Mouse (Mus musculus) embryonic fibroblast, embryonic 13.5 days (primary cell): Measurements from ENCODE around the gene Atxn7l2. TPM values are rescaled to one million over a fixed set of nuclear protein-coding genes. Genes with fewer than 3 reads are reported as not detected.

Source experiments
- H3K27ac ChIP-seq: 2 replicates; pipeline ENCODE4 v1.5.1; 2012; ENCODE audit warnings: low read length, control low read depth, inconsistent platforms; ENCODE audit not compliant: insufficient read depth
- H3K4me1 ChIP-seq: 2 replicates; pipeline ENCODE4 v1.6.1; 2011; ENCODE audit warnings: low read length; ENCODE audit not compliant: control insufficient read depth, insufficient read depth
- H3K4me3 ChIP-seq: 2 replicates; pipeline ENCODE4 v1.5.1; 2011; ENCODE audit warnings: mild to moderate bottlenecking, control low read depth, low read length; ENCODE audit not compliant: insufficient read depth
- CTCF ChIP-seq: IDR thresholded peaks from 2 replicates; pipeline ENCODE4 v1.5.1; 2011; ENCODE audit warnings: mild to moderate bottlenecking, control low read depth, low read length, moderate library complexity, borderline replicate concordance; ENCODE audit not compliant: insufficient read depth
- POLR2A ChIP-seq: IDR thresholded peaks from 2 replicates; pipeline ENCODE4 v1.6.1; 2011; ENCODE audit warnings: low read depth, mild to moderate bottlenecking, control low read depth, low read length, moderate library complexity
- polyA plus RNA-seq: library from polyadenylated mRNA; stranded (reverse); fragments of >200 nt; gene quantifications from 2 replicates; pipeline ENCODE4 v1.2.4, GENCODE M21; 2011; ENCODE audit warnings: low read depth; ENCODE audit not compliant: missing spikeins, insufficient read length

The Atxn7l2 gene
- polyA plus RNA-seq, 1 experiment, result 6.2 TPM

GRCm38 (mm10) chr3:108178756-108179715 lies 31.7 kb downstream of the Atxn7l2 start:
- Histone ChIP-seq H3K4me3 (no peak overlapping the region), H3K4me1 (peaks cover 2% of the 10 kb centered on the region; the same call in 1 of the 2 replicates), H3K27ac (no peak overlapping the region)
- TF ChIP-seq POLR2A (no peak), CTCF (no peak)

- Histone ChIP-seq H3K4me1 (no peaks in the 10 kb centered on the region; the same call in 1 of the 2 replicates), H3K27ac (no peak overlapping the region), H3K4me3 (no peak overlapping the region)
- TF ChIP-seq POLR2A, result no peak
- no peak for TF ChIP-seq CTCF
Measured at GRCm38 (mm10) chr3:108174672-108175531, 35.8 kb downstream of the Atxn7l2 start.

GRCm38 (mm10) chr3:108169199-108169598 lies 41.5 kb downstream of the Atxn7l2 start:
- Histone ChIP-seq H3K27ac (no peak overlapping the region), H3K4me3 (no peak overlapping the region), H3K4me1 (no peaks in the 10 kb centered on the region)
- no peak for TF ChIP-seq CTCF
- no peak for TF ChIP-seq POLR2A

DNA sequence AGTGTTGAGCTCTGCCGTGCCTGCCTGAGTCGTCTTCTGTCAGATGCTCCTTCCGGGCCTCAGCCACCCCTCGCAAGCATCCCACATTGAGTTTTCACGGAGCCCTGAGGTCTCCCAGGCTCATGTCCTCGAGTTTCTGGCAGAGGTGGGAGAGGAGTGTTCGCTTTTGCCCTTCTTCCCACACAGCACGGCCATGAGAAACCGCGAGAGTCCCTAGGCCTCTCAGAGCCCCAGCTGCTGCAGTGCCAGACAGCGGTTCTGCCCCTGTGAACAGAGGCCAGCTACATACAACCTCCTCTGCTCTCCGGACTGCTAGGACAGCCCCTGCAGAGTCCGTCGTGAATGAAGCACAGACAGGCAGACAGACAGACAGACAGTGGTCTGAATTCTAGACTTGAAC lies 43.2 kb downstream of the Atxn7l2 start:
- Histone ChIP-seq H3K4me3 (no peak overlapping the region), H3K4me1 (no peaks in the 10 kb centered on the region), H3K27ac (no peak overlapping the region)
- TF ChIP-seq CTCF, result no peak
- no peak for TF ChIP-seq POLR2A

DNA sequence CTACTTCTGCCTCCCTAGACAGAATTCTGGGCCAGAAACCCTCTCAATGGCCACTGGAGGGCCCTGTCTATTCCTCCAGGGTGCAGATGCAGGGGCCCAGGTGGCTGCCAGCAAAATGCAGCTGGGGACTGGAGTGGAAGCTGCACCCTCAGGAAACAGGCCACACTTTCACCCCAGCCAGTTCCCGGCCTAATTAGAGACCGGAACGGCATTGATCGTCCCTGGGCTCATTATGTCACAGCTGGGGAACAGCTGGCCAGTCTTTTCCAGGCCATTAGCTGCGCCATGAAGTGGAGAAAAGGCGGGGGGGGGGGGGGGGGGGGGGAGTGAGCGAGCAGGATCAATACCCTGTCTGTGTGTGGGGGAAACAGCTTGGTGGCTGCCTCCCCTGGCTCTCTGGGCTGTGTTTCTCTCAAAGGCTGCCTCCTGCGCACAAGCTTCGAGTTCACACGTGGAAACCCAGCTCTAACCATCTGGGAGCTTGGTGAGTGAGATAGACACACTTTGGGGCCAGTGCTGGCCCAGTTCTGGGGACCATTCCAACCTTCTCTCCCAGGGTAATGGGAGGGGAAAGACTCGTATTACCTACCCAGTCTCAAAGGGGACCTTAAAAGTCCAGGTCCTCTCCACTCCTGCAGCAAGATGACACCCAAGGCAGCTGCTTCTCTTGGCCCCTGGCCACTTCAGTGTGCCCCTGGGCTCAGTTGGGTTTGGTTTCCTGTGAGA lies 44.1 kb downstream of the Atxn7l2 start:
- Histone ChIP-seq H3K27ac (no peak overlapping the region), H3K4me3 (no peak overlapping the region)
- TF ChIP-seq POLR2A (no peak), CTCF (no peak)

DNA sequence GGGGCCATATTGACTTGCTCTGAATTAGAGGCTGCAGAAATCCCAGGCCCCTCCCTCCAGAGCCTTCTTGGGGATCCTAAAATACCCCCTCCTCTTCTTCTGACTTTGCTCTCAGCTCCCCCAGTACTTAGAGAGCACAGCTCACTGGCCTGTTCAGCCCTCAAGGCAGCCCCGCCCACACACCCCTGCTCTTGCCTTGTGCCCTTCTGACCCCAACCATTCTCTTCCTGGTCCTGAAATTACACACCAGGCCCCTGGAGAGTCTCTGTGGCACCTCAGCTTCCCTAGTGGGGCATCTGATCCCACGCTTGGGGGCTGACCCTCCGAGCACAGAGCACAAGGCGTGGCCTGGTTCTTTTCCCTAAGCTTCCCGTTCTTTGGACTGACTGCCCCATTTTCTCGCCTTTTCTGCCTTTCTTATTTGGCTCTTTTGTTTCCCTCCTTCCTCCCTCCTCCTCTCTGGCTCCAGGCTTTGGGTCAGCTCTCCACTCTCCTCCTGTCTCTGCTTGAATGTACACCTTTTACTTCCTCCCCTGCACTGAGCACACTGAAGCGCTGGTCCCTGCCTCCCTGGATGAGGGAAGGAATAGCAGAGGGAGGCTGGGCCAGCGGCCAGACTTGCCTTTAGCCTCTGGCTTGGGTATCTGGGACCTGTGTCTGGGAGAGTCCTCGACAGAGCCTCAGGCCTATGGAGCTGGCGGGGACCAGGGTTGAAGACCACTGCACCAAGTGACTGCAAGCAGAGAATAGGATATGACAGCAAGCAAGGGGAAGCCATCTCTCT lies 45.0 kb downstream of the Atxn7l2 start:
- Histone ChIP-seq H3K4me1 (no peaks in the 10 kb centered on the region), H3K27ac (no peak overlapping the region), H3K4me3 (no peak overlapping the region)
- TF ChIP-seq POLR2A (no peak), CTCF (no peak)

More for the DNA sequence above, 44.1 kb downstream of the Atxn7l2 start:
- no peaks in the 10 kb centered on the region for H3K4me1 ChIP-seq

DNA sequence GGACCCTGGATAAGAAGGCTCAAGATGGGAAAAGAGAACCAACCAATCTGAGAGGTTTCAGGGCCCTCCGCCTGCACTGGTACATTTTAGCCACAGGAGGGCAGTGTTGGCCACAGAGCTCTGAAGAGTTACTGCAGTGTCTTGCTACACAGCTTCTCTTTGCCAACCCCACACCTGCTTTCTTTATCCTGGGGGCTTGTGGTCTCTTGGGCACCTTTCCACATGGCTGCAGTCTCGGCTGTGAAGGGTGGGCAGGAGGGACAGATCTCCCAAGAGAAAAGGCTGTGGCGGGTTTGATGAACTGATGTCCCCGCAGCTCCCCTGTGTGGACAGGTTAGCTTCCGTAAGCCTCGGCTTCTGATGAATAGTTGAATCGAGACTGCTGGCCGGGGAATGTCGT lies 45.9 kb downstream of the Atxn7l2 start:
- Histone ChIP-seq H3K4me1 (no peaks in the 10 kb centered on the region), H3K27ac (no peak overlapping the region), H3K4me3 (no peak overlapping the region)
- no peak for TF ChIP-seq POLR2A
- peak; percentile 85 for TF ChIP-seq CTCF

- H3K4me1 ChIP-seq, result no peaks in the 10 kb centered on the region
- TF ChIP-seq CTCF (no peak), POLR2A (no peak)
- H3K4me3 ChIP-seq, result no peak overlapping the region
- H3K27ac ChIP-seq, result no peak overlapping the region
Measured at GRCm38 (mm10) chr3:108164091-108164490, 46.6 kb downstream of the Atxn7l2 start.

GRCm38 (mm10) chr3:108158383-108159037 lies 52.2 kb downstream of the Atxn7l2 start:
- Histone ChIP-seq H3K27ac (no peak overlapping the region), H3K4me3 (no peak overlapping the region), H3K4me1 (no peaks in the 10 kb centered on the region)
- TF ChIP-seq POLR2A (no peak), CTCF (no peak)
